Mouse (Mus musculus) embryonic facial prominence, embryonic 11.5 days (tissue): ENCODE measurements around the gene Stxbp1. TPM values are rescaled to one million over a fixed set of nuclear protein-coding genes. Genes with fewer than 3 reads are reported as not detected.
A peak's percentile ranks its signal among the peaks of the same experiment; 100 is the strongest.

Experiments
- ATAC-seq: fragments of 200-750 bp; cut with Nextera tagmentation; replicated peaks from 2 replicates; pipeline ENCODE4 v1.8.0; 2017; ENCODE audit warnings: low read depth; ENCODE audit not compliant: insufficient number of reproducible peaks, low FRiP score, low TSS enrichment
- DNase-seq: peaks from one replicate; pipeline ENCODE4 v3.0.0-alpha.2; 2015; ENCODE audit warnings: low spot score
- H3K27ac ChIP-seq: fragments of 300-500 bp; sonication (generic); replicated peaks from 2 replicates; pipeline ENCODE4 v1.5.1; 2014; ENCODE audit warnings: mild to moderate bottlenecking, low read depth, low read length, control low read depth
- H3K27me3 ChIP-seq: fragments of 300-500 bp; sonication (generic); 2 replicates; pipeline ENCODE4 v1.6.1; 2014; ENCODE audit warnings: mild to moderate bottlenecking, low read length, moderate library complexity, mixed read lengths; ENCODE audit not compliant: control insufficient read depth, insufficient read depth
- H3K36me3 ChIP-seq: fragments of 300-500 bp; sonication (generic); replicated peaks from 2 replicates; pipeline ENCODE4 v1.6.1; 2014; ENCODE audit warnings: low read depth, mild to moderate bottlenecking, low read length, moderate library complexity, mixed read lengths; ENCODE audit not compliant: control insufficient read depth, insufficient read depth
- H3K4me1 ChIP-seq: fragments of 300-500 bp; sonication (generic); 2 replicates; pipeline ENCODE4 v1.6.1; 2014; ENCODE audit warnings: low read length, mixed read lengths; ENCODE audit not compliant: control insufficient read depth, insufficient read depth
- H3K4me2 ChIP-seq: fragments of 300-500 bp; sonication (generic); 2 replicates; pipeline ENCODE4 v1.6.1; 2014; ENCODE audit warnings: low read depth, mild to moderate bottlenecking, control low read depth, low read length, moderate library complexity
- H3K4me3 ChIP-seq: fragments of 300-500 bp; sonication (generic); 2 replicates; pipeline ENCODE4 v1.5.1; 2014; ENCODE audit warnings: low read depth, low read length, control low read depth
- H3K9ac ChIP-seq: fragments of 300-500 bp; sonication (generic); replicated peaks from 2 replicates; pipeline ENCODE4 v1.6.1; 2014; ENCODE audit warnings: mild to moderate bottlenecking, control low read depth, low read length
- H3K9me3 ChIP-seq: fragments of 300-500 bp; sonication (generic); replicated peaks from 2 replicates; pipeline ENCODE4 v1.6.1; 2016; ENCODE audit warnings: mild to moderate bottlenecking, low read length, inconsistent platforms, mixed read lengths; ENCODE audit not compliant: control insufficient read depth
- WGBS: fragments of 180-500 bp; shearing (Covaris S2); extraction: QIAGEN DNeasy Blood & Tissue Kit; methylation state at CpG from one replicate; pipeline ENCODE4 v1.1.7; 2014; 5-methylcytosine and 5-hydroxymethylcytosine counted together
- polyA plus RNA-seq: library from polyadenylated mRNA; unstranded; fragments of >200 nt; fragmentation: Nextera tagmentation; extraction: Ambion mirVana; gene quantifications from 2 replicates; pipeline ENCODE4 v1.2.1, GENCODE M21; 2014

Stxbp1 gene
- 22.0 and 27.1 TPM in 2 replicates for polyA plus RNA-seq

DNA sequence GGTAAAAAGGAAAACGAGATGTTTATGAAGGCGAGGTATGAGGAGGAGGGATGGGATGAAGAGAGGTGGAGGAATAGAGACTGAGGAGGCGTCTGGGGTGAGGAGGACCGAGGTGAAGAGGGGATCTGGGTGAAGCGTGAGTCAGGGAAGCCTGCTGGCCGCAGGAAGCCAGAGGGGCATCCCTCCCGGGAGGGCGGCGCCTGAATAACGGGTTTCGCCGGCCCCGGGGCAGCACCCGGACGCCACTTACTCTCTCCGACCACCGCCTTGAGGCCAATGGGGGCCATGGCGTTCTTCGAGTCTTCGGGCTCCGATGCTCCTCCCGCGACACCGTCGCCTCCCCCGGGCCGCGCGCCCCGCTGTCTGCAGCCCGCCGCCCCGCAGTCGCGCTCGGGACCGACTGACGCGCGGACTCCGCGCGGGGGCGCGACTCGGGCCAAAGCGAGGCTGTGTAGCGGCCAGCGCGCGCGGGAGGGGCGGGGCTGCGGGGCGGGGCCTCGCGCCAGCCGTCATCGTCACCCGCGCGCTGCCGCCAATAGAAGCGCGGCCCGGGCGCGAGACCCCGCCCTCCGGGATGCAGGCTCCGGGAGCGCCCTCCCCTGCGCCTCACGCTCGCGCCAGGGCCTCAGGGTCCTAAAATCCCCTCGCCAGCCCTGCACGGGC, at the start of gene Stxbp1:
Gene Stxbp1, minus strand, starts transcription at position 441 of the 663 bp plus-strand sequence.
- H3K27ac ChIP-seq = 0 out of 2 replicates have a peak within 1 kb of the TSS, but pooled peaks have one; percentile 22
- ATAC-seq = peak; percentile 94

DNA sequence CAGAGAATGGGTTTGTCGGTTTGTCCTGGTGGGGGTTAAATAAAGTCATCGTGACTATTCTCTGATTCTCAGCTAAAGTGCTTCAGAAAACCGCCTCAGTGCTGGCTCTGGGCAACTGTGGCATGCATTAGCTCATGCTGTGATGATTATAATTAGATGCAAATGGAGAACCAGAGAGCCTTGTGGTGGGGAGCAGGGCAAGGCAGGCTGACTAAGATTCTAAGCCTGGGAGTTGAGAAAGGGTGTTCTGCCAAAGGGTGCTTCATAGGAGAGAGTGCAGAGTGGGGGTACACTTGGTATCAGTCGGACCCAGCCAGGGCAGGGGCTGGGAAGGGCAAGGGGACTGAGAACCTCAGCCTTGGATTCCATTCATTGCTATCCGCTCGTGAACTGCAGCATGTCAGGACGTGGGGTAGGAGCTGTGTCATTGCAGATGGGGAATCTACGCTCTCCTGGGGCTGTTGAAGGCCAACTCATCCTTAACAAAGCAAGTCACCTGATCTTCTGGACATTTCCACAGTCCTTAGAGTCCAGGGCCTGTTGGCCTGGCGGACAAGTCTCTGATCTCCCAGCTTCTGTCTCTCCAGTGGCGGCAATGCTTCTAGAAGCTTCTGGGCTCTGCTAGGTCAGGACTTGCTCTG, 49.6 kb upstream of the Stxbp1 start:
- WGBS = 56% methylated on average over 10 of the region's 10 CpGs
- Histone ChIP-seq H3K4me3 (no peak overlapping the region), H3K9ac (no peak overlapping the region), H3K9me3 (no peaks in the 10 kb centered on the region), H3K27ac (no peak overlapping the region), H3K4me2 (no peak overlapping the region), H3K27me3 (no peaks in the 10 kb centered on the region), H3K36me3 (no peaks in the 10 kb centered on the region), H3K4me1 (peaks cover 4% of the 10 kb centered on the region; the same call in 1 of the 2 replicates)
- ATAC-seq = 0 out of 2 replicates have a peak, but pooled peaks have one; percentile 27
- DNase-seq = no peak

More for the DNA sequence above, at the start of gene Stxbp1:
- Histone ChIP-seq H3K4me3 (peak within 1 kb of the TSS; percentile 67), H3K36me3 (no peaks in the 10 kb centered on the region), H3K4me1 (no peaks in the 10 kb centered on the region), H3K27me3 (no peaks in the 10 kb centered on the region), H3K4me2 (peak within 1 kb of the TSS; percentile 84), H3K9me3 (no peaks in the 10 kb centered on the region), H3K9ac (peak within 1 kb of the TSS; percentile 51)
- 1% methylated on average over 60 of the region's 78 CpGs for WGBS
- DNase-seq = peak; percentile 96

DNA sequence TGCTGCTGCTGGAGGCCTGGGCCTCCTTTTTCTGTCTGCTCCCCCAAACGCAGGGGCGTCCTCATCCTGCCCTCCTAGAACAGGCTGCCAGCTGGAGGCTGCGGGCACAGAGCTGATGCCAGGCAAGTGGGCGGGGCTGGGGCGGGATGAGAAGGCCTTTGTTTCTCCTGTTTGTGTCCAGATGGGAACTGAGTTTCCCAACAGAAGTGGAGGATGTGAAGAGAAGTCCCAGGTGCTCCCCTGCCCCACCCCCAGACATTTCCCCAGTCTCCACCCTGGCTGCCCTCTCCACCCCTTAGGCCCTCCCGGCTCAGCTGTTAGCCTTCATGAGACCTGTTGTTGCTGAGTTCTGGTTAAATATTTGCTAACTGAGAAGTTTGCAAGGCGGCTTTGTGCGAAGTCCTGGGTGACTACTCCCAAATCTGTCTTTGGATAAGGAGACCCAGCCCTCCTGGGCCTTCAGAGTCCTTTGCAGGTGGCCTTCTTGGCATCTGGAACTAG, 48.6 kb upstream of the Stxbp1 start:
- Histone ChIP-seq H3K27me3 (no peaks in the 10 kb centered on the region), H3K4me3 (no peak overlapping the region), H3K4me1 (peaks cover 4% of the 10 kb centered on the region; the same call in 1 of the 2 replicates), H3K9ac (no peak overlapping the region), H3K27ac (0 out of 2 replicates have a peak overlapping the region, but pooled peaks have one; percentile 28), H3K9me3 (no peaks in the 10 kb centered on the region), H3K4me2 (no peak overlapping the region), H3K36me3 (no peaks in the 10 kb centered on the region)
- DNase-seq (no peak), ATAC-seq (no peak)
- 48% methylated on average over 8 of the region's 8 CpGs for WGBS

DNA sequence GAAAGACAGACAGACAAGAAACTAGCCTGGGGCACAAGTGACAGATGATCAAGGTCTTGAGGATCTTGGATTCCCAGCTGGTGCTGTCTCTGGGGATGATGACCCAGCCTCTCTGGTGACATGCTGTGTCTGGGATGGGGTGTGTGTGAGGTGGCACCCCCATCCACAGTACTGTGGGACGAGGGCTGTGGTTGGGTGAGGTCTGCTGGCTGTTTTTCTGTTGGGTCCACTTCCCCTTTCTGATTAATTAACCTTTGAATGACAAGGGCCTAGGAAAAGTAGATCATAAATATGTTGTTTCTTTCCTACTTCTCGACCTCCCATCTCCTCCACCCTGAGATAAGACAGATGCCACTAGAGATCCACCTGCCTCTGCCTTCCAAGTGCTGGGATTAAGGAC, 47.1 kb upstream of the Stxbp1 start:
- no peak for ATAC-seq
- H3K27me3 ChIP-seq = no peaks in the 10 kb centered on the region
- H3K4me1 ChIP-seq = peaks cover 6% of the 10 kb centered on the region
- H3K9me3 ChIP-seq = no peaks in the 10 kb centered on the region
- no peak overlapping the region for H3K4me3 ChIP-seq
- H3K27ac ChIP-seq = no peak overlapping the region
- H3K4me2 ChIP-seq = no peak overlapping the region
- WGBS = 91% methylated on average over 2 of the region's 2 CpGs
- no peak for DNase-seq
- H3K36me3 ChIP-seq = no peaks in the 10 kb centered on the region
- H3K9ac ChIP-seq = no peak overlapping the region

DNA sequence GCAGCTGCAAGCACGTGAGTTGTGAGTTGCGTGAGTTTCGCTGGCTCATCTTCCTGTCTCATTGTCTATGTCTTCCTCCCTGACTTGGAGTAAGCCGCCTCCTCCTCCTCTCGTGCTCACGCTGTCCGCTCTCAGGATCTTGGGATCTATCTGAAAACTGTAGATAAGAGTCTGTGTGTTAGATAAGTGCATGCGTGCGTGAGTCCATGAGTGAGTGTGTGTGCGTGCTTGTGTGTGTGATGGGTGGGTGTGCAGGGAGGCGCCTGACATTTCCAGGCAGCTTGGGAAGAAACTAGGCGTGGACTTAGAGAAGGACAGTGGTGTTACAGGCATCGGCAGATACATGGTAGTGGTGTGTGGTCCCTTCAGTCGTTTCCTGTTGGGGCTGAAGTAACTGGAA, 45.4 kb upstream of the Stxbp1 start:
- H3K4me3 ChIP-seq = no peak overlapping the region
- no peaks in the 10 kb centered on the region for H3K9me3 ChIP-seq
- H3K4me1 ChIP-seq = peaks cover 16% of the 10 kb centered on the region
- no peaks in the 10 kb centered on the region for H3K36me3 ChIP-seq
- WGBS = 93% methylated on average over 14 of the region's 14 CpGs
- H3K27me3 ChIP-seq = no peaks in the 10 kb centered on the region
- H3K4me2 ChIP-seq = no peak overlapping the region
- H3K9ac ChIP-seq = no peak overlapping the region
- no peak overlapping the region for H3K27ac ChIP-seq
- ATAC-seq = no peak
- no peak for DNase-seq

DNA sequence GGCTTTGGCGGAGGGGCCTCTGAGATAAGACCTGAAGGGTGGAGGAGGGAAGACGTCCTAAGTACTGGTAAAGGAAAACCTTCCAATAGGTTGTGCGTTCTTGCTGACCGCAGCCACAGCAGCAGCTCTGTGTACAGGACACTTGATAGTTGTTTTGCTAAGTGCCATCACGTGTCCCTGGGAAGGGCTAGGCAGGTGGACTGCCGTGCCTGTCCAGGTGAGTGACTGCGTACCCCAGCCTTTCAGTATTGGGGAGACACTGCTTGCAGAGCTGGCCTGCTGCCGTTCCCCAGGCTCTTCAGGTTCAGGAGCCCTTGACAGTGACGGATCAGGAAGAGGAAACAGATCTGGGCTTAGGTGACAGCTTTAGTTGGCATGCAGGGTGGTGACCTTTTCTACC, 44.2 kb upstream of the Stxbp1 start:
- Histone ChIP-seq H3K27me3 (no peaks in the 10 kb centered on the region), H3K4me2 (no peak overlapping the region), H3K9me3 (no peaks in the 10 kb centered on the region), H3K4me3 (no peak overlapping the region), H3K36me3 (no peaks in the 10 kb centered on the region), H3K9ac (no peak overlapping the region), H3K4me1 (peaks cover 16% of the 10 kb centered on the region), H3K27ac (0 out of 2 replicates have a peak overlapping the region, but pooled peaks have one; percentile 20)
- DNase-seq (no peak), ATAC-seq (no peak)
- WGBS = 71% methylated on average over 9 of the region's 9 CpGs

DNA sequence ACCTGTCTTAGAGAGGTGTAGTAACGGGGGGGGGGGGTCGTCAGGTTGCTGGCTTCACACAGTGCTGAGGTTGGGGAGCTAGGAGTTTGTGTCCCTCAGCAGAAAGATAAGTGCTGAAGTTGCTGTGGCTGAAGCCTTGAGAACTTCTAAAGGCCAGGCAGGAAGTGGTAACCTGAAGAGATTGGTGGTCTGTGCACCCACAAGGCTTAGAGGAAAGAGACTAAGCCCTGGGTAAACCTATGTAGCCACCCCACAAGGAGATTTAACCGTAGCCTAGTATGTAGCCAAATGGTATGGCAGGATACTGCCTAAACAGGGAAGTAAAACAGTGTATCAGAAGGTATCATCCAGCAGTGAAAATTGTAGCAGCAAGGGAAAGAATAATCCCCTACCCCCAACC, 43.2 kb upstream of the Stxbp1 start:
- Histone ChIP-seq H3K4me2 (no peak overlapping the region), H3K4me1 (peaks cover 12% of the 10 kb centered on the region), H3K4me3 (no peak overlapping the region), H3K27ac (no peak overlapping the region), H3K27me3 (no peaks in the 10 kb centered on the region), H3K9me3 (no peaks in the 10 kb centered on the region), H3K9ac (no peak overlapping the region), H3K36me3 (no peaks in the 10 kb centered on the region)
- no peak for DNase-seq
- 85% methylated on average over 3 of the region's 3 CpGs for WGBS
- no peak for ATAC-seq

DNA sequence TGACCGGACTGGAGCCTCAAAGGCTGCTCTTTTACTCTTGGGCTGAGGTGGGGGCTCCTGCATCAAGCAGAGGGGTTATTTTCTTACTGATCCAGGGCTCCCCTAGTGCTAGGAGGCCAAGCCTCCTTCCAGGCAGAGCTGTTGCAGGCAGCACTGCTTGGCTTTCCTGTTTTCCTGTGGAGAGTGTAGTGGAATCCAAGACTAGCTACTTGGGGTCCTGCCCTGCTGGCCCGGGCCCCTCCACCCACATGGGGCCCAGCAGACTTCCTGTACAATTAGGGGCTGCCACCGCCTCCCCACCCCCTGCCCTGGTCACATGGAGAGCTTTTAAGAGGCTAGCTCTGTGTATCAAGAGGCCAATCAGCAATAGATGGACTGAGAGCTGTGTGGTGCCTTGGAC, 41.5 kb upstream of the Stxbp1 start:
- Histone ChIP-seq H3K9ac (peak overlapping the region; percentile 18; the same call in 1 of the 2 replicates), H3K27ac (peak overlapping the region; percentile 75), H3K4me2 (no peak overlapping the region), H3K36me3 (no peaks in the 10 kb centered on the region), H3K9me3 (no peaks in the 10 kb centered on the region), H3K27me3 (no peaks in the 10 kb centered on the region), H3K4me1 (peaks cover 14% of the 10 kb centered on the region), H3K4me3 (no peak overlapping the region)
- ATAC-seq = 0 out of 2 replicates have a peak, but pooled peaks have one; percentile 32
- 19% methylated on average over 3 of the region's 3 CpGs for WGBS
- peak; percentile 44 for DNase-seq
